Mouse (Mus musculus) embryonic facial prominence, embryonic 11.5 days (tissue): ENCODE measurements around the gene Chrm2. TPM values are rescaled to one million over a fixed set of nuclear protein-coding genes. Genes with fewer than 3 reads are reported as not detected.

ENCODE experiments used
- ATAC-seq: fragments of 200-750 bp; cut with Nextera tagmentation; replicated peaks from 2 replicates; pipeline ENCODE4 v1.8.0; 2017; ENCODE audit warnings: low read depth; ENCODE audit not compliant: insufficient number of reproducible peaks, low FRiP score, low TSS enrichment
- DNase-seq: peaks from one replicate; pipeline ENCODE4 v3.0.0-alpha.2; 2015; ENCODE audit warnings: low spot score
- H3K27ac ChIP-seq: fragments of 300-500 bp; sonication (generic); replicated peaks from 2 replicates; pipeline ENCODE4 v1.5.1; 2014; ENCODE audit warnings: mild to moderate bottlenecking, low read depth, low read length, control low read depth
- H3K27me3 ChIP-seq: fragments of 300-500 bp; sonication (generic); 2 replicates; pipeline ENCODE4 v1.6.1; 2014; ENCODE audit warnings: mild to moderate bottlenecking, low read length, moderate library complexity, mixed read lengths; ENCODE audit not compliant: control insufficient read depth, insufficient read depth
- H3K36me3 ChIP-seq: fragments of 300-500 bp; sonication (generic); replicated peaks from 2 replicates; pipeline ENCODE4 v1.6.1; 2014; ENCODE audit warnings: low read depth, mild to moderate bottlenecking, low read length, moderate library complexity, mixed read lengths; ENCODE audit not compliant: control insufficient read depth, insufficient read depth
- H3K4me1 ChIP-seq: fragments of 300-500 bp; sonication (generic); 2 replicates; pipeline ENCODE4 v1.6.1; 2014; ENCODE audit warnings: low read length, mixed read lengths; ENCODE audit not compliant: control insufficient read depth, insufficient read depth
- H3K4me2 ChIP-seq: fragments of 300-500 bp; sonication (generic); 2 replicates; pipeline ENCODE4 v1.6.1; 2014; ENCODE audit warnings: low read depth, mild to moderate bottlenecking, control low read depth, low read length, moderate library complexity
- H3K4me3 ChIP-seq: fragments of 300-500 bp; sonication (generic); 2 replicates; pipeline ENCODE4 v1.5.1; 2014; ENCODE audit warnings: low read depth, low read length, control low read depth
- H3K9ac ChIP-seq: fragments of 300-500 bp; sonication (generic); replicated peaks from 2 replicates; pipeline ENCODE4 v1.6.1; 2014; ENCODE audit warnings: mild to moderate bottlenecking, control low read depth, low read length
- H3K9me3 ChIP-seq: fragments of 300-500 bp; sonication (generic); replicated peaks from 2 replicates; pipeline ENCODE4 v1.6.1; 2016; ENCODE audit warnings: mild to moderate bottlenecking, low read length, inconsistent platforms, mixed read lengths; ENCODE audit not compliant: control insufficient read depth
- WGBS: fragments of 180-500 bp; shearing (Covaris S2); extraction: QIAGEN DNeasy Blood & Tissue Kit; methylation state at CpG from one replicate; pipeline ENCODE4 v1.1.7; 2014; 5-methylcytosine and 5-hydroxymethylcytosine counted together
- microRNA counts: library from miRNA; unstranded; fragments of <30 nt; microRNA quantifications from one replicate; lab custom pipeline; 2016
- microRNA-seq: library from miRNA; unstranded; fragments of <30 nt; microRNA quantifications from one replicate; pipeline ENCODE4, GENCODE M21; 2016; ENCODE audit warnings: borderline number of aligned reads
- polyA plus RNA-seq: library from polyadenylated mRNA; unstranded; fragments of >200 nt; fragmentation: Nextera tagmentation; extraction: Ambion mirVana; gene quantifications from 2 replicates; pipeline ENCODE4 v1.2.1, GENCODE M21; 2014

Gene Chrm2
- polyA plus RNA-seq, 1 experiment from 2014 or later: 0.17 TPM

GRCm38 (mm10) chr6:36528509-36528908, 140.6 kb downstream of the Chrm2 start:
- Histone ChIP-seq H3K36me3 (no peaks in the 10 kb centered on the region), H3K4me3 (no peak overlapping the region), H3K27ac (no peak overlapping the region), H3K4me1 (no peaks in the 10 kb centered on the region), H3K4me2 (no peak overlapping the region), H3K9ac (no peak overlapping the region), H3K9me3 (no peaks in the 10 kb centered on the region), H3K27me3 (no peaks in the 10 kb centered on the region)
- WGBS: 79% methylated on average over 4 of the region's 4 CpGs
- ATAC-seq (no peak), DNase-seq (no peak)

GRCm38 (mm10) chr6:36541247-36541646, 153.4 kb downstream of the Chrm2 start:
- 83% methylated on average over 6 of the region's 6 CpGs for WGBS
- Histone ChIP-seq H3K36me3 (no peaks in the 10 kb centered on the region), H3K4me3 (no peak overlapping the region), H3K27ac (no peak overlapping the region), H3K4me1 (no peaks in the 10 kb centered on the region), H3K27me3 (no peaks in the 10 kb centered on the region), H3K4me2 (no peak overlapping the region), H3K9ac (no peak overlapping the region), H3K9me3 (no peaks in the 10 kb centered on the region)
- ATAC-seq (no peak), DNase-seq (no peak)

GRCm38 (mm10) chr6:36566886-36567285, 179.0 kb downstream of the Chrm2 start:
- Histone ChIP-seq H3K36me3 (no peaks in the 10 kb centered on the region), H3K4me2 (no peak overlapping the region), H3K4me1 (no peaks in the 10 kb centered on the region), H3K27ac (no peak overlapping the region), H3K4me3 (no peak overlapping the region), H3K9ac (no peak overlapping the region), H3K27me3 (no peaks in the 10 kb centered on the region), H3K9me3 (no peaks in the 10 kb centered on the region)
- ATAC-seq (no peak), DNase-seq (no peak)
- WGBS: 88% methylated on average over 2 of the region's 2 CpGs

MicroRNA genes within 50 kb of the gene (microRNA counts, 519-probe panel; counts per million panel counts)
- microRNA mmu-miR-490 (lab: Ali Mortazavi, UCI): not detected

Small RNAs within 50 kb of the gene (microRNA-seq; reads per million reads assigned to microRNA genes)
- gene Mir490: 3.8 reads per million
